Mouse (Mus musculus): ENCODE results near the gene Fgf10. TPM values are rescaled to one million over a fixed set of nuclear protein-coding genes. Genes with fewer than 3 reads are reported as not detected.

Fgf10 gene
- polyA plus RNA-seq, 1 experiment: 0.11 TPM

- no peak overlapping the region for H3K4me3 ChIP-seq (ENCODE audit: low read depth, low read length)
- no peaks in the 10 kb centered on the region for H3K36me3 ChIP-seq (ENCODE audit: control insufficient read depth, insufficient read depth, low read length)
- H3K27ac ChIP-seq (ENCODE audit: insufficient read depth, low read depth, low read length): no peak overlapping the region
- no peaks in the 10 kb centered on the region for H3K27me3 ChIP-seq (ENCODE audit: control insufficient read depth, insufficient read depth, low read length)
- H3K4me1 ChIP-seq (ENCODE audit: control insufficient read depth, insufficient read depth, insufficient read length, low read length): no peaks in the 10 kb centered on the region
- TF ChIP-seq POLR2A (IDR thresholded peaks at IDR 0.05; ENCODE audit: low read depth, low read length): no peak
- no peak for TF ChIP-seq CTCF (IDR thresholded peaks at IDR 0.05; ENCODE audit: extremely low read depth, insufficient read length, insufficient replicate concordance, low read depth, low read length)
These were observed 34.1 kb downstream of the Fgf10 start for GRCm38 (mm10) chr13:118703727-118704126.

- no peak for TF ChIP-seq CTCF (IDR thresholded peaks at IDR 0.05; ENCODE audit: extremely low read depth, insufficient read length, insufficient replicate concordance, low read depth, low read length)
- TF ChIP-seq POLR2A (IDR thresholded peaks at IDR 0.05; ENCODE audit: low read depth, low read length): no peak
- Histone ChIP-seq H3K27me3 (ENCODE audit: control insufficient read depth, insufficient read depth, low read length) (no peaks in the 10 kb centered on the region), H3K4me3 (ENCODE audit: low read depth, low read length) (no peak overlapping the region), H3K4me1 (ENCODE audit: control insufficient read depth, insufficient read depth, insufficient read length, low read length) (no peaks in the 10 kb centered on the region), H3K36me3 (ENCODE audit: control insufficient read depth, insufficient read depth, low read length) (no peaks in the 10 kb centered on the region), H3K27ac (ENCODE audit: insufficient read depth, low read depth, low read length) (no peak overlapping the region)
- WGBS: 80% methylated on average over 3 of the region's 3 CpGs
These were observed 36.1 kb downstream of the Fgf10 start for GRCm38 (mm10) chr13:118705716-118706115.

GRCm38 (mm10) chr13:118709912-118710311 is 40.3 kb downstream of the Fgf10 start:
- no peaks in the 10 kb centered on the region; the same call in 1 of the 2 replicates for H3K4me1 ChIP-seq (ENCODE audit: control insufficient read depth, insufficient read depth, insufficient read length, low read length)
- H3K27me3 ChIP-seq (ENCODE audit: control insufficient read depth, insufficient read depth, low read length): peaks cover 8% of the 10 kb centered on the region
- H3K27ac ChIP-seq (ENCODE audit: insufficient read depth, low read depth, low read length): no peak overlapping the region
- TF ChIP-seq CTCF (IDR thresholded peaks at IDR 0.05; ENCODE audit: extremely low read depth, insufficient read length, insufficient replicate concordance, low read depth, low read length) (no peak), POLR2A (IDR thresholded peaks at IDR 0.05; ENCODE audit: low read depth, low read length) (no peak)
- no peak overlapping the region for H3K4me3 ChIP-seq (ENCODE audit: low read depth, low read length)
- 41% methylated on average over 1 of the region's 1 CpGs for WGBS
- H3K36me3 ChIP-seq (ENCODE audit: control insufficient read depth, insufficient read depth, low read length): no peaks in the 10 kb centered on the region

GRCm38 (mm10) chr13:118713626-118714150 is 44.1 kb downstream of the Fgf10 start:
- peak overlapping the region; percentile 32 for H3K4me3 ChIP-seq (ENCODE audit: low read depth, low read length)
- no peak for TF ChIP-seq POLR2A (IDR thresholded peaks at IDR 0.05; ENCODE audit: low read depth, low read length)
- TF ChIP-seq CTCF (IDR thresholded peaks at IDR 0.05; ENCODE audit: extremely low read depth, insufficient read length, insufficient replicate concordance, low read depth, low read length): no peak

GRCm38 (mm10) chr13:118714284-118715065 is 44.9 kb downstream of the Fgf10 start:
- Histone ChIP-seq H3K27me3 (ENCODE audit: control insufficient read depth, insufficient read depth, low read length) (peaks cover 15% of the 10 kb centered on the region), H3K27ac (ENCODE audit: insufficient read depth, low read depth, low read length) (no peak overlapping the region), H3K4me1 (ENCODE audit: control insufficient read depth, insufficient read depth, insufficient read length, low read length) (no peaks in the 10 kb centered on the region; the same call in 1 of the 2 replicates), H3K4me3 (ENCODE audit: low read depth, low read length) (peak overlapping the region; percentile 32), H3K36me3 (ENCODE audit: control insufficient read depth, insufficient read depth, low read length) (no peaks in the 10 kb centered on the region)
- TF ChIP-seq POLR2A (IDR thresholded peaks at IDR 0.05; ENCODE audit: low read depth, low read length): no peak
- TF ChIP-seq CTCF (IDR thresholded peaks at IDR 0.05; ENCODE audit: extremely low read depth, insufficient read length, insufficient replicate concordance, low read depth, low read length): no peak
- WGBS: 2% methylated on average over 35 of the region's 36 CpGs

More at GRCm38 (mm10) chr13:118713626-118714150, 44.1 kb downstream of the Fgf10 start:
- Histone ChIP-seq H3K27me3 (ENCODE audit: control insufficient read depth, insufficient read depth, low read length) (peaks cover 15% of the 10 kb centered on the region), H3K36me3 (ENCODE audit: control insufficient read depth, insufficient read depth, low read length) (no peaks in the 10 kb centered on the region), H3K27ac (ENCODE audit: insufficient read depth, low read depth, low read length) (no peak overlapping the region), H3K4me1 (ENCODE audit: control insufficient read depth, insufficient read depth, insufficient read length, low read length) (no peaks in the 10 kb centered on the region; the same call in 1 of the 2 replicates)
- WGBS: 5% methylated on average over 14 of the region's 14 CpGs

- Histone ChIP-seq H3K4me3 (ENCODE audit: low read depth, low read length) (peak overlapping the region; percentile 32), H3K4me1 (ENCODE audit: control insufficient read depth, insufficient read depth, insufficient read length, low read length) (no peaks in the 10 kb centered on the region; the same call in 1 of the 2 replicates), H3K36me3 (ENCODE audit: control insufficient read depth, insufficient read depth, low read length) (no peaks in the 10 kb centered on the region), H3K27me3 (ENCODE audit: control insufficient read depth, insufficient read depth, low read length) (peaks cover 15% of the 10 kb centered on the region), H3K27ac (ENCODE audit: insufficient read depth, low read depth, low read length) (no peak overlapping the region)
- TF ChIP-seq CTCF (IDR thresholded peaks at IDR 0.05; ENCODE audit: extremely low read depth, insufficient read length, insufficient replicate concordance, low read depth, low read length) (no peak), POLR2A (IDR thresholded peaks at IDR 0.05; ENCODE audit: low read depth, low read length) (no peak)
- WGBS: 4% methylated on average over 31 of the region's 31 CpGs
These were observed 45.8 kb downstream of the Fgf10 start for GRCm38 (mm10) chr13:118715066-118716018.

Data from small intestine, adult 2 months (tissue).